Mouse (Mus musculus) heart, embryonic 16.5 days (tissue): Measurements from ENCODE around the gene Aig1. TPM values are rescaled to one million over a fixed set of nuclear protein-coding genes. Genes with fewer than 3 reads are reported as not detected.

ENCODE experiments used
- ATAC-seq: fragments of 200-750 bp; cut with Nextera tagmentation; replicated peaks from 2 replicates; pipeline ENCODE4 v1.8.0; 2017; ENCODE audit warnings: moderate number of reproducible peaks; ENCODE audit not compliant: insufficient read depth, low FRiP score; ENCODE audit errors: extremely low read depth
- H3K27ac ChIP-seq: fragments of 300-500 bp; sonication (generic); 2 replicates; pipeline ENCODE4 v1.5.1; 2014; ENCODE audit warnings: mild to moderate bottlenecking, low read length, control low read depth, moderate library complexity
- H3K27me3 ChIP-seq: fragments of 300-500 bp; sonication (generic); 2 replicates; pipeline ENCODE4 v1.6.1; 2014; ENCODE audit warnings: low read length, mixed read lengths; ENCODE audit not compliant: control insufficient read depth, insufficient read depth
- H3K36me3 ChIP-seq: fragments of 300-500 bp; sonication (generic); 2 replicates; pipeline ENCODE4 v1.6.1; 2014; ENCODE audit not compliant: control insufficient read depth, insufficient read depth
- H3K4me1 ChIP-seq: fragments of 300-500 bp; sonication (generic); 2 replicates; pipeline ENCODE4 v1.6.1; 2014; ENCODE audit warnings: low read length, mixed read lengths; ENCODE audit not compliant: control insufficient read depth, insufficient read depth
- H3K4me2 ChIP-seq: fragments of 300-500 bp; sonication (generic); 2 replicates; pipeline ENCODE4 v1.6.1; 2014; ENCODE audit warnings: low read depth, mild to moderate bottlenecking, control low read depth, low read length
- H3K4me3 ChIP-seq: fragments of 300-500 bp; sonication (generic); 2 replicates; pipeline ENCODE4 v1.5.1; 2014; ENCODE audit warnings: mild to moderate bottlenecking, control low read depth, low read length
- H3K9ac ChIP-seq: fragments of 300-500 bp; sonication (generic); 2 replicates; pipeline ENCODE4 v1.6.1; 2014; ENCODE audit warnings: low read length, control low read depth
- H3K9me3 ChIP-seq: fragments of 300-500 bp; sonication (generic); replicated peaks from 2 replicates; pipeline ENCODE4 v1.6.1; 2016; ENCODE audit warnings: low read length; ENCODE audit not compliant: control insufficient read depth
- WGBS: fragments of 180-500 bp; shearing (Covaris S2); extraction: QIAGEN DNeasy Blood & Tissue Kit; methylation state at CpG from one replicate; pipeline ENCODE4 v1.1.7; 2014; 5-methylcytosine and 5-hydroxymethylcytosine counted together
- polyA plus RNA-seq: library from polyadenylated mRNA; unstranded; fragments of >200 nt; fragmentation: Nextera tagmentation; extraction: Ambion mirVana; gene quantifications from 2 replicates; pipeline ENCODE4 v1.2.1, GENCODE M21; 2015

The Aig1 gene
- polyA plus RNA-seq, 1 experiment from 2014 or later, result 69.5 TPM

DNA sequence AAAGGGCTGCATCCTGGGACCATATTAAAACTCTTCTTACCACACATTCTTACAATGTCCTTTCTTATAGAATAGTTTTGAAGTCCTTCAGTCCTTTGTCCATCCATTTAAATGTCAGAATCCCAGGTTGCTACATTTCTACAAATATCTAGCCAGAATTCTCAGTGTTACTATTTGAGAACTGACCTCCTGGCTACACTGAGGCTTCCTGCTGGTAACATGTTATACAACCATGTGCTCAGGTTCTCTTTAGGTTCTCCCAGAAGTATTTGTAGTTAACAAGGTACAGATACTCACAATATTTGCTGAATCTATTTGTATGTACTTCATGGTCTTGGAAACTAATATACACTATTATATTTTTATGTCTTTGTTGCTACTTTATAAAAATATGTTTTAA, 62.0 kb downstream of the Aig1 start:
- Histone ChIP-seq H3K27me3 (no peaks in the 10 kb centered on the region), H3K9me3 (no peaks in the 10 kb centered on the region), H3K36me3 (peaks cover 7% of the 10 kb centered on the region; the same call in 1 of the 2 replicates), H3K27ac (no peak overlapping the region), H3K4me1 (peaks cover 3% of the 10 kb centered on the region; the same call in 1 of the 2 replicates), H3K4me2 (no peak overlapping the region), H3K4me3 (no peak overlapping the region), H3K9ac (no peak overlapping the region)
- ATAC-seq, result no peak

DNA sequence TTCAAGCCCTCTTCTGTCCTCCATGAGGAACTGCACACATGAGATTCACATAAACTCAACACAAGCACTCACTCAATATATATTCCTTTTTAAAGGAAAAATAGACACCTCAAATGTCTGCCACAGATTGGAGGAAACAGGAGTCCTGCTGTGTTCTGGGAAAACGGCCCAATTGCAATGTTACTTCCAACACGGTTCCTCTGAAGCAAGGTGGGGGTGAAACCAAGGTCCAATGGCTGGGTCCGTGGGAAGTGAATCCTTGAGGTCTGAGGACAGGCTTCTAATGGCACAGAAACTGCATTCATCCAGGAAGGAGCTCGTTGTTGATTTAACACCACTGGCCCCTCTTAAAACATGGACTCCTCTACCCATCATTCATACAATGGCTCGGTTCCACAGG, 67.5 kb downstream of the Aig1 start:
- WGBS, result 91% methylated on average over 5 of the region's 5 CpGs
- Histone ChIP-seq H3K27ac (no peak overlapping the region), H3K4me2 (no peak overlapping the region), H3K4me1 (no peaks in the 10 kb centered on the region), H3K9me3 (peaks cover 6% of the 10 kb centered on the region; the same call in 1 of the 2 replicates), H3K4me3 (no peak overlapping the region), H3K9ac (no peak overlapping the region), H3K36me3 (peaks cover 24% of the 10 kb centered on the region), H3K27me3 (no peaks in the 10 kb centered on the region)
- no peak for ATAC-seq

DNA sequence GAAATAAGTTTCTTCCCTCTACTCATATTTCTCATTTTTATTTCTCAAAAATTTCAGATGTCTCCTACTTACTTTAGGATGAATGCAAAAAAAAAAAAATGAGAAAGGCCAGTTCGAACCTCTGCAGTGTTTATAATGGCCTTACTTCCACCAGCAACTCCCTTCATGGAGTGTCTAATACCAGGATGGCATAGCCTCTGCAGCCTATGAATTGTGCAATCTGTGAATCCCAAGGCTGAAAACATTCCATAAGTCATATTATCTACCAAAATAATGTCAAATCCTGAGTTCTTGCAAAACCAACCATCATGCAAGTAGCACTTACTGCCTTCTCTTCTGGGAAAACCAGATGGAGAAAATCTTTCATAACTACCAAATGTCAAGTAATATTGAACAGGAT, 75.3 kb downstream of the Aig1 start:
- WGBS, result 93% methylated on average over 1 of the region's 1 CpGs
- Histone ChIP-seq H3K4me3 (no peak overlapping the region), H3K27ac (no peak overlapping the region), H3K36me3 (peaks cover 12% of the 10 kb centered on the region), H3K4me1 (peaks cover 2% of the 10 kb centered on the region; the same call in 1 of the 2 replicates), H3K9me3 (0 out of 2 replicates have a peak, but pooled peaks cover 2% of the 10 kb centered on the region), H3K9ac (no peak overlapping the region), H3K27me3 (no peaks in the 10 kb centered on the region), H3K4me2 (no peak overlapping the region)
- no peak for ATAC-seq

DNA sequence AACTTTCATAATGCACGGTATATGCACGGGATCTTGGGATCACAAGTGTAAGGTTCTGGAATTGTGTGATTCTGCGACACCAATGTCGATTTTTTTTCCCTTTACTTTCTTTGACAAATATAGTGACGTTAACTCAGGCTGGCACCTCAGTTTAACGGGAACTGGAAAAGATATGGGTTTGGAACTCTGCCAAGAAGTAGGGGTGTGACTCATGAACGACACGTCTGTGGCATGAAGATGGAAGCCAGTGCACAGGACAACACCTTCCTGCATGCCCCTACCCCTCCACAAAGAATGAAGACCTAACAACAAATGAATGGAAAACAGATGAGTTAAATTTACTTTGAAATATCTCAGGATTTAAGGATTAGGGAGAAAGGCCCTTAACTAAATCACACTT, 76.0 kb downstream of the Aig1 start:
- H3K36me3 ChIP-seq, result peaks cover 10% of the 10 kb centered on the region
- no peak overlapping the region for H3K27ac ChIP-seq
- no peaks in the 10 kb centered on the region for H3K27me3 ChIP-seq
- WGBS, result 45% methylated on average over 8 of the region's 8 CpGs
- H3K4me3 ChIP-seq, result no peak overlapping the region
- peaks cover 2% of the 10 kb centered on the region; the same call in 1 of the 2 replicates for H3K4me1 ChIP-seq
- ATAC-seq, result no peak
- H3K9me3 ChIP-seq, result 0 out of 2 replicates have a peak, but pooled peaks cover 2% of the 10 kb centered on the region
- H3K4me2 ChIP-seq, result no peak overlapping the region
- H3K9ac ChIP-seq, result no peak overlapping the region

DNA sequence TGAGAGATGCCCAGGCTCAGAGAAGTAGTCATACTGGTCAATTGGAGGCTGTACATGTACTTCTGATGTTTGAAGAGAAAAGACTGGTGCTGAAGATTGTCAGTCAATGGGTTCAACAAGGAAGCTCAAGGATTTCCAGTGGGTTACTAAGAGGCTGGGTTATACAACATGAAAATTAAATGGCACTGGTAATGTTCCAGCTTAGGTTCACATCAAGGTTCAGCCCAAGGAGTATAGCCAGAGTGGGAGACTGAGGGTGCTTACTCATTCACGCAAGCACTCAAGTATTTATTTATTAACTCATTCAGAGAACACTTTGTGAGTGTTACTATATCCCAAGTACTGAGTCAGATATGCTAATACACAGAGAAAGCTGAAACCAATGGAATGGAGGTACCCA, 79.2 kb downstream of the Aig1 start:
- no peaks in the 10 kb centered on the region for H3K27me3 ChIP-seq
- no peak overlapping the region for H3K27ac ChIP-seq
- H3K9ac ChIP-seq, result no peak overlapping the region
- no peak overlapping the region for H3K4me2 ChIP-seq
- 95% methylated on average over 1 of the region's 1 CpGs for WGBS
- 0 out of 2 replicates have a peak, but pooled peaks cover under 1% of the 10 kb centered on the region for H3K9me3 ChIP-seq
- peaks cover 3% of the 10 kb centered on the region for H3K36me3 ChIP-seq
- peaks cover 2% of the 10 kb centered on the region; the same call in 1 of the 2 replicates for H3K4me1 ChIP-seq
- H3K4me3 ChIP-seq, result no peak overlapping the region
- ATAC-seq, result no peak

DNA sequence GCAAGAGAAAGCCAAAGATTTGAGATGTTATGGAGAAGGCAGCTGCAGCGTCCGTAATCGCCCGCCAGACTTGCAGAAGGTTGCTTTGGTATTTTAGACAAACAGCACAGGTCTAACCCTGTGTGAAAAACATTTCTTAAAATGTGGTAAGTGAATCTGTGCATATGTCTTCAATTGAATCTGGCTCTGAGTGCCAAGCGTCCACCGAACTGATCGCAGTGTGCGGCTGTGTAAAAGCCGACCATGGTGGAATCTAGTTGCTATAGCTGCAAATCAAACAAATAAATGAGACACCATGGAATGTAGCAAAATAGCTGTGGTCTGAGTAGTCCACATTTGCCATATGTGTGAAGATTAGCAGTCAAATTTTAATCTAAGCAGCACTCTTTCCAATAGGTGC, 80.7 kb downstream of the Aig1 start:
- ATAC-seq, result no peak
- no peak overlapping the region for H3K27ac ChIP-seq
- WGBS, result 79% methylated on average over 9 of the region's 9 CpGs
- H3K27me3 ChIP-seq, result no peaks in the 10 kb centered on the region
- no peak overlapping the region for H3K4me3 ChIP-seq
- no peak overlapping the region for H3K4me2 ChIP-seq
- peaks cover 6% of the 10 kb centered on the region; the same call in 1 of the 2 replicates for H3K36me3 ChIP-seq
- H3K9me3 ChIP-seq, result no peaks in the 10 kb centered on the region
- H3K9ac ChIP-seq, result no peak overlapping the region
- peaks cover 2% of the 10 kb centered on the region; the same call in 1 of the 2 replicates for H3K4me1 ChIP-seq

DNA sequence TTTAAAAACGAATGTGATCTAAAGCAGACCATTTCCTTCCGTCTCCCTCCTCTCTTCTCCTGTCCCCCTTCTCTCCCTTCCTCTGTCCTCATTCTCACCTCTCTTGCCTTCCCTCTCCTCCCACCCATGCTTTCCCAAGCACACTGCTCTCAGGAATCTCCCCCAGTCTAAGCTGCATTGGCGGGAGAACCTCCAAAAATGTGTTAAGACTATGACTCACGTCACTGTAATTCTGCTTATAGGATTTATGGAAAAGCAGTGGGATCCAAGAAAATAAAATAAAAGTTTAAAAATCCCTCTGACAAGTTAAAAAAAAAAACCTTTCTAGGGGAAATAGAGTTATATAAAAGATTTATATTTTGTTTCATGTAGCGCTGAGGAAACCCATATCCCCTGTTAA, 86.0 kb downstream of the Aig1 start:
- Histone ChIP-seq H3K9ac (no peak overlapping the region), H3K36me3 (peaks cover 3% of the 10 kb centered on the region; the same call in 1 of the 2 replicates), H3K4me1 (no peaks in the 10 kb centered on the region), H3K27me3 (no peaks in the 10 kb centered on the region), H3K9me3 (no peaks in the 10 kb centered on the region), H3K4me3 (no peak overlapping the region), H3K27ac (no peak overlapping the region), H3K4me2 (no peak overlapping the region)
- WGBS, result 75% methylated on average over 5 of the region's 5 CpGs
- ATAC-seq, result no peak

DNA sequence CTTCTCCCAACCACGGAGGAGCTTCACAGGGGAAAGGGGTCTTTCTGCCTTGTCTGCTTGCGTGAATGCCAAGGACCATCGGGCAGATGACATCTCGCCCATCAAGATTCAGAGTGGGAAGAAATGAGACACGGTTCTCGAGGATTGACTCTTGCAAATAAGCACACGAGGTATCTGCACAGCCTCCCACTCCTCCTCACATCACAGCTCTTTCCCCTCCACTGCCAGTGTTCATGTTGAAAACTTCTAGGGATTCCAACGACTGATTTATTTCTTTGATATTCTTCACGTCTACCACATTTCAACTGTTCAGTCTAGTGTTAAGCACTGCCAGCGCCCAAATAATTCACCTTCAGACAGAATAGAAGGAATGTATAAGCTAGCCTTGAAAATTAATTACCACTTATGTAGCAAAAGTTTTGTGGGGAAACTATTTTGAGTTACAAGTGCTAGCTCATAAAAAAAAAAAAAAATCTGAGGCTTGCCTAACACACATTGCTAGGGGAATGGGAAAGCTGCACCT, 86.5 kb downstream of the Aig1 start:
- H3K4me1 ChIP-seq, result no peaks in the 10 kb centered on the region
- H3K27me3 ChIP-seq, result no peaks in the 10 kb centered on the region
- no peak overlapping the region for H3K9ac ChIP-seq
- H3K4me2 ChIP-seq, result no peak overlapping the region
- H3K27ac ChIP-seq, result no peak overlapping the region
- peaks cover 3% of the 10 kb centered on the region; the same call in 1 of the 2 replicates for H3K36me3 ChIP-seq
- 80% methylated on average over 10 of the region's 10 CpGs for WGBS
- no peaks in the 10 kb centered on the region for H3K9me3 ChIP-seq
- ATAC-seq, result no peak
- H3K4me3 ChIP-seq, result no peak overlapping the region

DNA sequence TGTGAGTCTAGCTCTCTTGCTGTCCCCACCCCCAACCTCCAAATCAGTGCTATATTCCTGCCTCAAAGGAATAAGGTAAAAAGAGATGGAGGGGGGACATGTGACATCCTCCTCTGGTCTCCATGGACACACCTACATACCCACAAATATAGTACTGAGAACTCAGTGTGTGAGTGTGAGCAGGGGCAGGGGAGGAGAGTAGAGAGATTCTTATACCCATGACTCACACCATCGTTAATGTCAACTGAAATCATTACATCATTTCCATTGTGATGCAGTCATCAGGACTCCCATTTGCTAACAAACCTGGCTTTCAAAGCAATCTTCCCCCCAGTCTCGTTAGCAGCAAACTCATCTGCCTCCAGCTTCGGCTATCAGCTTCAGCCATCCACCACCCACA, 92.8 kb downstream of the Aig1 start:
- no peak overlapping the region for H3K4me3 ChIP-seq
- no peak overlapping the region for H3K9ac ChIP-seq
- ATAC-seq, result no peak
- no peaks in the 10 kb centered on the region for H3K9me3 ChIP-seq
- peaks cover 3% of the 10 kb centered on the region for H3K4me1 ChIP-seq
- H3K4me2 ChIP-seq, result no peak overlapping the region
- no peak overlapping the region for H3K27ac ChIP-seq
- no peaks in the 10 kb centered on the region for H3K27me3 ChIP-seq
- H3K36me3 ChIP-seq, result no peaks in the 10 kb centered on the region
- 75% methylated on average over 3 of the region's 3 CpGs for WGBS
